Mouse (Mus musculus) bone marrow, adult 2 months (tissue): ENCODE results near the gene Fam186b.

Experiments
- CTCF ChIP-seq: fragments of 200-500 bp; IDR thresholded peaks from 2 replicates; pipeline ENCODE4 v1.5.1; 2011; ENCODE audit warnings: low read length, control low read depth; ENCODE audit not compliant: control insufficient read depth, insufficient read depth
- POLR2A ChIP-seq: fragments of 200-500 bp; IDR thresholded peaks from 2 replicates; pipeline ENCODE4 v1.6.1; 2011; ENCODE audit warnings: low read depth, mild to moderate bottlenecking, control low read depth, low read length, borderline replicate concordance; ENCODE audit not compliant: control insufficient read depth

DNA sequence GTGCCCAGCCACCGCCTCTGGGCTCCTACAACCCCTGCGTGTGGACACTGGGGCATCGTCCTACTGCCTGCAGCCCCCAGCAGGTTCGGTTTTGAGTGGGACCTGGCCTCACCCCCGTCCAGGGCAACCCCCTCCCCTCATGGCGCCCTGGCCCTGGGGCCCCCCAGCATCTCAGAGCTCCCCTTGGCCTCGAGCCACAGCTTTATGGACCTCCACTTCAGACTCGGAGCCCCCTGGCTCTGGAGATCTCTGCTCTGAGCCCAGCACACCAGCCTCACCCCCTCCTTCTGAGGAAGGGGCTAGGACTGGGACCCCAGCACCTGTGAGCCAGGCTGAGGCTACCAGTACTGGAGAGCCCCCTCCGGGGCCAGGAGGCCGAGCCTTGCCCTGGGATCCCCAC lies 53.6 kb downstream of the Fam186b start:
- TF ChIP-seq POLR2A (no peak), CTCF (no peak)
